Mouse (Mus musculus): ENCODE measurements at regions not wholly inside any gene's neighbourhood (a gene's known extent, or its start where the extent isn't known, plus 50 kb on each side); places are given as distances from the start of the nearest gene placed in this dataset.

GRCm38 (mm10) chr14:48005092-48005928 is 115.3 kb upstream of the Peli2 start:
- peak in 1 of 2 experiments; percentile 70 for DNase-seq

- peak; percentile 20 to 55 for DNase-seq
Measured at GRCm38 (mm10) chr14:48005929-48006309, 114.7 kb upstream of the Peli2 start.

GRCm38 (mm10) chr14:48012361-48013215 is 108.0 kb upstream of the Peli2 start:
- DNase-seq = peak in 1 of 2 experiments; percentile 51

GRCm38 (mm10) chr14:48013431-48013830 is 107.2 kb upstream of the Peli2 start:
- DNase-seq = no peak

- no peak for DNase-seq
Measured at GRCm38 (mm10) chr14:48014776-48015175, 105.8 kb upstream of the Peli2 start.

- DNase-seq = no peak
Measured at GRCm38 (mm10) chr14:48017971-48018370, 102.7 kb upstream of the Peli2 start.

GRCm38 (mm10) chr14:48019331-48019730 is 101.3 kb upstream of the Peli2 start:
- no peak for DNase-seq

- no peak for DNase-seq
Measured at GRCm38 (mm10) chr14:48022271-48022670, 98.4 kb upstream of the Peli2 start.

GRCm38 (mm10) chr14:48024051-48024693 is 96.5 kb upstream of the Peli2 start:
- no peak for DNase-seq

GRCm38 (mm10) chr14:48039286-48039790 is 81.3 kb upstream of the Peli2 start:
- no peak for DNase-seq

GRCm38 (mm10) chr14:48046094-48046493 is 74.5 kb upstream of the Peli2 start:
- peak; percentile 39 to 60 for DNase-seq

GRCm38 (mm10) chr14:48046831-48047230 is 73.8 kb upstream of the Peli2 start:
- no peak for DNase-seq

- DNase-seq = peak; percentile 57 to 72
Measured at GRCm38 (mm10) chr14:48049698-48050459, 70.7 kb upstream of the Peli2 start.

- DNase-seq = no peak
Measured at GRCm38 (mm10) chr14:48050460-48050760, 70.2 kb upstream of the Peli2 start.

- DNase-seq = no peak
Measured at GRCm38 (mm10) chr14:48051971-48052370, 68.7 kb upstream of the Peli2 start.

GRCm38 (mm10) chr14:48052405-48052804 is 68.2 kb upstream of the Peli2 start:
- no peak for DNase-seq

GRCm38 (mm10) chr14:48053151-48053550 is 67.5 kb upstream of the Peli2 start:
- DNase-seq = no peak

GRCm38 (mm10) chr14:48054719-48055118 is 65.9 kb upstream of the Peli2 start:
- DNase-seq = no peak

GRCm38 (mm10) chr14:48055861-48056260 is 64.8 kb upstream of the Peli2 start:
- no peak for DNase-seq

- DNase-seq = no peak
Measured at GRCm38 (mm10) chr14:48058234-48058868, 62.3 kb upstream of the Peli2 start.

GRCm38 (mm10) chr14:48059664-48060455 is 60.8 kb upstream of the Peli2 start:
- DNase-seq = no peak
